Mouse (Mus musculus): ENCODE results near the gene Slc39a9. TPM values are rescaled to one million over a fixed set of nuclear protein-coding genes. Genes with fewer than 3 reads are reported as not detected.
A peak's percentile ranks its signal among the peaks of the same experiment; 100 is the strongest.

Slc39a9 gene
- polyA plus RNA-seq, 1 experiment from 2014 or later: 26.4 TPM

DNA sequence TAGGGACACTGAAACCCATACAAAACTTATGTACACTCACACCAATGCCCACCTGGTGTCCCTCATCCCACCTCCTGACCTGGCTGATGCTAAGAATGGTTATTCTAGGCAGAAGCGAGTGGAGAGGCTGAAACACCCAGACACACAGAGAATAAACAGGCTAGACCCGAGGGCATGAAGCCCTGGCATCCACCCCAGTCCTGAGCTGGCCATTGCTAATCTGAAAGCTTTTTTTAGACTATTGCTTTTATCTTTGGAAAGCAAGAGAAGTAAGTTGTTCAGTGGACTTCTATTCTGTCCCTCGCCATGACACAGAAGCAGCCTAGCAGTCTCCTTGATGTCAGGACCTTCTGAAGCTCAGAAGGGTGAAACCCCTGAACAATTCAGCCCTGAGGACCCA, 33.8 kb upstream of the Slc39a9 start:
- Histone ChIP-seq H3K27me3 (replicated peaks) (no peaks in the 10 kb centered on the region), H3K9me3 (no peaks in the 10 kb centered on the region), H3K9ac (no peak overlapping the region), H3K4me2 (replicated peaks) (no peak overlapping the region), H3K27ac (no peak overlapping the region), H3K36me3 (no peaks in the 10 kb centered on the region), H3K4me1 (replicated peaks) (no peaks in the 10 kb centered on the region), H3K4me3 (replicated peaks) (no peak overlapping the region)
- ATAC-seq: no peak
- 82% methylated on average over 3 of the region's 3 CpGs for WGBS

DNA sequence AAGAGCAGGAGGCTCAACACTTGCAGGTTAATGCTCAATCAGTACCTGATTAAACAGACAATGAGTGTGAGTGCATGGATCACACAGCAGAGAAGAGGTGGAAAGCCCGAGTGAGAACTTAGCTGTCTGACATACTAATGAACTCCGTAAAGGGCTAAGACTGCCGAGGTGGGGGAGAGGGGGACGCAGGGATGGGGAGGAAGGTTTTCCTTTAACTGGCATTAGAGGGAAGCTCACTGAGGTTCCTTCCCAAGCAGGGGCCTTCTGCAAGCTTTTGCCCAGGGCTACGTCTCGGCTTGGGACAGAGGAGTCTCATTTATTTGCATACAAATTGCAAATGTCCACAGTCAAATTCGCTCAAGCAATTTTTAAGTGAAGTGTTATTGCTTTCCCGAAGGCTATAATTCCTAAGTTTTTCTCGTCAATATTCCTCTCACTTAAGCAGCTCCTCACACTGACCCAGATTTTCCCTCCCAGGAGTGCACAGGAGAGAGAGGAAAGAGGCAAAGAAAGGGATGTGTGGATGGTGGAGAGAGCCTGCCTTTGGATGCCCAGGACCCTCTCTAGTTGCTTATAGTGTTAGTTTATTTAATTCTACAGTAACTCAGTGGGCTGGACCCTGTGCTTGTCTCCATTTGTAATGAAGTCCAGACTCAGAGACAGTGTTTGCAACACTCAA, 31.4 kb upstream of the Slc39a9 start:
- no peaks in the 10 kb centered on the region for H3K4me1 ChIP-seq (replicated peaks)
- no peaks in the 10 kb centered on the region for H3K36me3 ChIP-seq
- H3K9ac ChIP-seq: no peak overlapping the region
- no peaks in the 10 kb centered on the region for H3K27me3 ChIP-seq (replicated peaks)
- no peak overlapping the region for H3K4me3 ChIP-seq (replicated peaks)
- H3K4me2 ChIP-seq (replicated peaks): no peak overlapping the region
- H3K27ac ChIP-seq: no peak overlapping the region
- ATAC-seq: no peak
- H3K9me3 ChIP-seq: no peaks in the 10 kb centered on the region
- WGBS: 53% methylated on average over 9 of the region's 9 CpGs

DNA sequence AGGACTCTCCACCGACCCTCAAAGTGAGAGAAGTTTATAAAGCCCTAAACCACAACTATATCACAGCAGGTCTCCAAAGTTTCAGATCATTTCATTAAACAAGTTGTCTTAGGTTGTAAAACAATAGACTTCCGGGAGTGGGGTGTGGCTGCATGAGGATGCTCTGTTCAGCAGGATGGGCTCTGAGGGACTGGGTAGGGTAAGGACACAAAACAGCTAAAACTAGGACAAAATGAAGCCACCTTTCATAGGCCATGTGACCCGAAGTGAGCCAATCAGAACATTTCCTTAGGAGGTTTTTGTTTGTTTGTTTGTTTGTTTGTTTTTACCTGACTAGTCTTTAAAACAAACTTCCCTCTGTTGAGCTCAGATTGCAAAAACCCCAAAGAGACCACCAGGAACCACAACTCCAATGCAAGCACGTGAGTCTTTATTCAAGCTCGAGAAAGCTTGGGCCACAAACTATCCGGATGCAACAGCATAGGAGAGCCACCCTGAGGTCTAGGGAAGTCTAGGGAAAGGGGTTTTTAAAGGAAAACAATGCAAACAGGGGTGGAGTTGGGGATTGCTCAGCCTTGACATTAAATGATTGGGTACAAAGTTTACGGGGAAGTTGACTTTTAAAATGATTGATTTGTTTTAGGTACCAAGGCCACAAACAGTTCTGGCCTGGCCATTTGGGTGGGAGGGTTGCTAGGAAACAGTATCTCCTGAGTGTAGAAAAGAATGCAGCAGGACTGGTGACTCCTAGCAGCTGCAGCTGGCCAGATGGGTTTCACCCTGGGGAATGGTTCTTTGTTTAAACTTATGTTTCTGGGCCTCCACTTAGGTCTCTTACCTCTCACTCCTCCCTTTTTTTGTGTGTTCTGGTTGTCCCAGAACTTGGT, 28.1 kb upstream of the Slc39a9 start:
- H3K9ac ChIP-seq: no peak overlapping the region
- no peaks in the 10 kb centered on the region for H3K27me3 ChIP-seq (replicated peaks)
- H3K36me3 ChIP-seq: no peaks in the 10 kb centered on the region
- H3K9me3 ChIP-seq: no peaks in the 10 kb centered on the region
- no peaks in the 10 kb centered on the region for H3K4me1 ChIP-seq (replicated peaks)
- no peak overlapping the region for H3K27ac ChIP-seq
- H3K4me2 ChIP-seq (replicated peaks): no peak overlapping the region
- H3K4me3 ChIP-seq (replicated peaks): no peak overlapping the region
- WGBS: 30% methylated on average over 7 of the region's 7 CpGs
- peak; percentile 80 for ATAC-seq

DNA sequence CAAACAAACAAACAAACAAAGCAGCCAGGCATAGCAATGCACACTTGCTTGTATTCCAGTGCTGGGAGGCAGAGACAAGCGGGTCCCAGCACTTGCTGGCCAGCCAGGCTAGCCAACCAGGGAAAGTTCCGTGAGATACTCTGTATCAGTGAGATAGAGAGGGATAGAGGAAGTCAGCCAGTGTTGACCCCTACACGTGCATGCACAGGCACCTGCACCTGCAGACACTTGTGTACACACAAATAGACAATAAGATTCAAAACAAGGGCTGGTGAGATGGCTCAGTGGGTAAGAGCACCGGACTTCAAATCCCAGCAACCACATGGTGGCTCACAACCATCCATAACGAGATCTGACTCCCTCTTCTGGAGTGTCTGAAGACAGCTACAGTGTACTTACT, 23.2 kb upstream of the Slc39a9 start:
- WGBS: 78% methylated on average over 5 of the region's 5 CpGs
- Histone ChIP-seq H3K9me3 (no peaks in the 10 kb centered on the region), H3K27me3 (replicated peaks) (no peaks in the 10 kb centered on the region), H3K4me3 (replicated peaks) (no peak overlapping the region), H3K4me2 (replicated peaks) (no peak overlapping the region), H3K27ac (no peak overlapping the region), H3K9ac (no peak overlapping the region), H3K4me1 (replicated peaks) (no peaks in the 10 kb centered on the region), H3K36me3 (no peaks in the 10 kb centered on the region)
- ATAC-seq: no peak

DNA sequence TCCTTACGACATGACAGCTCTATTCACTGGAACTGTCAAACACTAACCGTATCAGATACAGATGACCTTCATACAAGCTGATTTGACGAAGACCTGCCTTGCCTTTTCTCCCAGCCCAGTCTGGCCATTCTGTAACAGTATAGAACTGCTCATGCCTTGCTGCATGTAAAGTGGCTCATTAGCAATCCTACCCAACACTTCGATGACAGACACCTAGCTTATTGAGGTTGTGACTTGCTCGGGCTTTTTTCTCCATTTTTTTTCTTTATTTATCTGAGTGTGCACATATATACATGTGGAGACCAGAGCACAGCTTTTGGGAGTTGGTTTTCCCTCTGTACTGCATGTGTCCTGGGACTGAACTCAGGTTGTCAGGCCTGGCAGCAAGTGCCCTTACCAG, 11.9 kb upstream of the Slc39a9 start:
- WGBS: 86% methylated on average over 5 of the region's 5 CpGs

DNA sequence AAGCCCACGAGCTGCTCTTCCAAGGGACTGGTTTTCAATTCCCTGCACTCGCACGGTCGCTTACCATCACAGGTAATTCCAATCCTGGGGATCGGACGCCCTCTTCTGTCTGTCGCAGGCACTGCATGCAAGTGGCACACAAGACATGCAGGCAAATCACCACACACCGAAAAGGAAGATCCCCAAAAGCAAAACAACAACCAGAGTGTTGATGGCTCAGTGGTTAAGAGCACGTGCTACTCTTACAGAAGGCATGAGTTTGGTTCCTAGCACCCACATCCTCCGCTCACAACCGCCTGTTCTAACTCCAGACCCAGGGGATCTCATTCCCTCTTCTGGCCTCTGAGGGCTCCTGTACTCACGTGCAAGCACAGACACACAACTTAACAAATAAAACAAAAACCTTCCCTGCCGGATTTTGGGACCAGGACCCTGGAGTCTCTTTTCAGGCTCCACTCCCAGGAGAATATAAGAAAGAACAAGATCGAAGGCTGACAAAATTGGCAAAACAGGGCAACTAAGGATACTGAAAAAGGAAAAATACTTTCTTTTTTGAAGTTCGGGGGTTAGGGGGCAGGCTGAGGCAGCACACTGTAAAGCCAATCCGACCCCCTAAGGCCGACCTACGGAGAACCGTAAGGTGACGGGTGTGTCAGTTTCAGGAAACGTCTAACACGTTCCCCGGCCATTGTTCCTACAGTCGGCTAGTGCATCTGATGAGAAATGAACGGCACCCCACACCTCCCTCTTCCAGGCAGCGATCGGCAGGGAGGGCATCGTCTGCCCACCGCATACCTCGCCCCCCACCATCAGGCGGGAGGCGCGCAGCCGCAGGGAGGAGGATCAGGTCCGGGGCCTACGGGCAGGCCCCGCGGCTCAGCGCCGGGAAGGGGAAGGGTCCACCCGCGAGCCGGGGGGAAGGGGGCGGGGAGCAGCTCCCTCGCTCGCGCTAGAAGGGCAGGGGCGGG, 674 bp upstream of the Slc39a9 start:
- Histone ChIP-seq H3K27me3 (replicated peaks) (no peaks in the 10 kb centered on the region), H3K36me3 (peaks cover 13% of the 10 kb centered on the region), H3K9ac (peak overlapping the region; percentile 94), H3K4me2 (replicated peaks) (peak overlapping the region; percentile 81), H3K9me3 (no peaks in the 10 kb centered on the region), H3K27ac (peak overlapping the region; percentile 86), H3K4me3 (replicated peaks) (peak overlapping the region; percentile 94), H3K4me1 (replicated peaks) (peaks cover 17% of the 10 kb centered on the region; the same call in 1 of the 2 replicates)
- WGBS: 2% methylated on average over 46 of the region's 48 CpGs
- peak; percentile 72 for ATAC-seq

More for the DNA sequence above, 11.9 kb upstream of the Slc39a9 start:
- Histone ChIP-seq H3K9me3 (no peaks in the 10 kb centered on the region), H3K4me2 (replicated peaks) (no peak overlapping the region), H3K36me3 (peaks cover 17% of the 10 kb centered on the region), H3K4me1 (replicated peaks) (no peaks in the 10 kb centered on the region), H3K4me3 (replicated peaks) (no peak overlapping the region), H3K27me3 (replicated peaks) (no peaks in the 10 kb centered on the region), H3K27ac (no peak overlapping the region), H3K9ac (no peak overlapping the region)
- ATAC-seq: no peak

DNA sequence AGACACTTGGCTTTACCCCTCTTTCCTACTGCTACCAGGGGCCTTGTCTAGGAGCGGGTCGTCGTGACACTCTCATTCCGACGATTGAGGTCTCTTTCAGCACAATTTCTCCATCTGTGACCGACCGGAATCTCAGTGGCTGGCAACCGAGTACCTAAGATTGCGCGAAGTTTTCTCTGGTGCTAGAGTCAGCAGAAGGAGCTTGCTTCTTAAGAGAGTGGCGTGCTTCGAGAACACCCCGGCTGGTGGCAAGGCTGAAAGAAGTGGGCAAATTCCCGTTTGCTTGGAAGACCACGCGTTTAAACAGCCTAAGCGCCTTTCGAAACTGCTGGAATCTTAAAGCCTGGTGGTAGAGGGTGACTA, 804 bp downstream of the Slc39a9 start:
- H3K27ac ChIP-seq: 0 out of 2 replicates have a peak overlapping the region, but pooled peaks have one; percentile 3
- 5% methylated on average over 18 of the region's 18 CpGs for WGBS
- ATAC-seq: peak; percentile 14; the same call in 1 of the 2 replicates

DNA sequence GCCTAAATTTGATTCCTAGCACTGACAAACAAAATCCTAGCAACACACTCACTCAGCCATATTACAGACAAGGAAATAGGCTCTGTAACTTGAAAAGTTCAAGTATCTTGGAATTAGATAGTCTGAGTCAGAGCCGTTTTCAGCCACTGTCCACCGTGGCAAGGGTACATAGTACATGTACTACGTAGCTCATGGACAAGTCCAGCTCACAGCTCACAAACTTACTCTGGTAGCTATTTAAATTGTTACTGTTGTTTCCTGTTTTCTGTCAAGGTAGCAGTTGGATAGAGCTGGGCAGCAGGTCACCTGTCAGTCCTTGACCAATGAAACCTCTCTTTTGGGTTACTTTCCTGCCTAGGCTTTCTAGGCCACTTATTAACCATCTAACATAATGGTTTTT, 2.7 kb downstream of the Slc39a9 start:
- Histone ChIP-seq H3K4me1 (replicated peaks) (peaks cover 17% of the 10 kb centered on the region; the same call in 1 of the 2 replicates), H3K9ac (no peak overlapping the region), H3K27me3 (replicated peaks) (no peaks in the 10 kb centered on the region), H3K9me3 (no peaks in the 10 kb centered on the region), H3K4me3 (replicated peaks) (no peak overlapping the region; the same call in 1 of the 2 replicates), H3K36me3 (no peaks in the 10 kb centered on the region; the same call in 1 of the 2 replicates), H3K27ac (no peak overlapping the region), H3K4me2 (replicated peaks) (peak overlapping the region; percentile 81; the same call in 1 of the 2 replicates)
- WGBS: 79% methylated on average over 3 of the region's 3 CpGs
- no peak for ATAC-seq

More for the DNA sequence above, 804 bp downstream of the Slc39a9 start:
- Histone ChIP-seq H3K36me3 (peaks cover 3% of the 10 kb centered on the region), H3K27me3 (replicated peaks) (no peaks in the 10 kb centered on the region), H3K4me3 (replicated peaks) (peak overlapping the region; percentile 94), H3K9me3 (no peaks in the 10 kb centered on the region), H3K9ac (peak overlapping the region; percentile 94), H3K4me2 (replicated peaks) (peak overlapping the region; percentile 81), H3K4me1 (replicated peaks) (peaks cover 17% of the 10 kb centered on the region; the same call in 1 of the 2 replicates)

DNA sequence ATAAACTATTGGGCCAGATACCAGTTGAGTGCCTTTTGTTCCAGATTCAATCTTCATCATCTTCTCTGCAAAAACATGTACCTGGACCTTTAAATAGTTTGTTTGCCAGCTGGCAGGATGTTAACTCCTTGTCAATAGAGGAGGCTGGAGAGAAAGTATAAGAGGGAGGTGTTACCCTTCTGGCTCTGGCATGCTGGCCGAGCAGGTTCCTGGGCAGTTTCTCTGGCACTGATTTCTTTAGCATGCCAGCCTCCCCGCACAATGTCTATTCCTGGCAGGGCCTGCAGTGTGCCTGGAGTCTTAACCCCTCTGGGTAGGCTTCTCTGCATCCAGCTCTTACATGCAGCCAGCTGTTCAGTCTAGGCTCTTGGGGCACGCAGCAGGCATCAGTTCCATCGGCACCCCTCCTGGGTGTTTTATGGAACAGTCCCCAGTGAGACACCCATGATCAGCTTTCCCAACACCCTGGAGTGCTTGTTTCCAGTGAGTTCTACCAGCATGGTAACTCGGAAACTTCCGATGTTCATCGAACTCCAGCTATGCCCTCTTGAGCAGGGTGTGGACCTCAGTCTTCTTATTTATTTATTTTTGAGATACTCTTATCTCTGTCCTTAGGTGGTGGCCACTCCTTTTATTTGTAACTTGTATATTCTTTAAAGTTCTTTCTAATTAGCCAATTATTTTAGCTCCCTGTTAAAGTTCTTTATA, 10.4 kb downstream of the Slc39a9 start:
- H3K9me3 ChIP-seq: no peaks in the 10 kb centered on the region
- H3K9ac ChIP-seq: no peak overlapping the region
- no peak overlapping the region for H3K27ac ChIP-seq

DNA sequence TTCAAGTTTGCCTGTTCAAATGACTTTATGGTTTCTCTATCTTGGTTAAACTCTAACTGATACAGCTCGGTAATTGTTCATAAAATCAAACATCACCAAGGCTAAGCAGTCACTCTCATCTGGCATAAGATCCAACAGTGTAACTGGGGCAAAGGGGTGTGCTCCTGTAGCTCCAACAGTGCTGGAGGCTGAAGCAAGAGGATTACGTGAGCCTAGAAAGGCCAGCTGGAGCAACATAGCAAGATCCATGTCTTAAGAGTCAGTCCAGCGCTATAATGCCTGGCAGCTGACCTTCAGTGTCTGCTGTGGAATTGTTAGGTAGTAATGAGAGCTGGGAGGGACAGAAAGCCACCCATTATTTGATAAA, 11.0 kb downstream of the Slc39a9 start:
- H3K9me3 ChIP-seq: no peaks in the 10 kb centered on the region
- no peak overlapping the region for H3K4me3 ChIP-seq (replicated peaks)
- H3K4me2 ChIP-seq (replicated peaks): peak overlapping the region; percentile 26; the same call in 1 of the 2 replicates
- H3K27me3 ChIP-seq (replicated peaks): no peaks in the 10 kb centered on the region
- H3K36me3 ChIP-seq: no peaks in the 10 kb centered on the region
- H3K9ac ChIP-seq: no peak overlapping the region
- ATAC-seq: peak; percentile 71
- 0 out of 2 replicates have a peak overlapping the region, but pooled peaks have one; percentile 17 for H3K27ac ChIP-seq
- WGBS: 61% methylated on average over 3 of the region's 3 CpGs
- H3K4me1 ChIP-seq (replicated peaks): peaks cover 8% of the 10 kb centered on the region

More for the DNA sequence above, 10.4 kb downstream of the Slc39a9 start:
- no peak overlapping the region for H3K4me3 ChIP-seq (replicated peaks)
- peak overlapping the region; percentile 32; the same call in 1 of the 2 replicates for H3K4me2 ChIP-seq (replicated peaks)
- ATAC-seq: peak; percentile 59
- no peaks in the 10 kb centered on the region for H3K27me3 ChIP-seq (replicated peaks)
- 65% methylated on average over 7 of the region's 7 CpGs for WGBS
- H3K4me1 ChIP-seq (replicated peaks): peaks cover 8% of the 10 kb centered on the region
- H3K36me3 ChIP-seq: no peaks in the 10 kb centered on the region

DNA sequence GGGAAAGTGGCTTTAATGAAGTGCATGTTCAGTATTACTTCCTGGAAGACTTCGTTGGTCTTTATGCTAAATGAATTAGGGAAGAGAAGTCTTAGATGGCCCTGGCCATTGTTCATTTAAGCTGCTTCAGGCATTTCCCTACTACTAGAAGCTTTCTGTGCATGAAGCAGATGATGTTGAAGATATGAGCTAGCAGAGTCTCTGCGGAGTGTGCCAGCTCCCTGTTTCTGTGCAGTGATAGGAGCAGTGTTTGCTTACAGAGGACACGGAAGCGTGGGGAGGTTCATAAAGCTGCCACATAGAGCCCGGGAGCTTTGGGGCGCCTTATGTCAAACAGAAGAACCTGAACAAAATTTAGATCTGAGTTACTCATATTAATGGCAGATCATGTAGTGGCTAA, 15.0 kb downstream of the Slc39a9 start:
- no peak for ATAC-seq
- Histone ChIP-seq H3K36me3 (peaks cover 6% of the 10 kb centered on the region; the same call in 1 of the 2 replicates), H3K9ac (no peak overlapping the region), H3K27ac (no peak overlapping the region), H3K27me3 (replicated peaks) (no peaks in the 10 kb centered on the region), H3K4me2 (replicated peaks) (no peak overlapping the region), H3K4me1 (replicated peaks) (peaks cover 8% of the 10 kb centered on the region), H3K4me3 (replicated peaks) (no peak overlapping the region), H3K9me3 (no peaks in the 10 kb centered on the region)
- 68% methylated on average over 6 of the region's 6 CpGs for WGBS
